Mouse (Mus musculus) neural tube, embryonic 14.5 days (tissue): ENCODE results near the gene Fez2. TPM values are rescaled to one million over a fixed set of nuclear protein-coding genes. Genes with fewer than 3 reads are reported as not detected.

Experiments
- ATAC-seq: fragments of 200-750 bp; cut with Nextera tagmentation; 2 replicates; pipeline ENCODE4 v1.8.0; 2017; ENCODE audit warnings: low read depth, mild to moderate bottlenecking, moderate TSS enrichment, moderate library complexity
- H3K27ac ChIP-seq: fragments of 300-500 bp; sonication (generic); 2 replicates; pipeline ENCODE4 v1.5.1; 2014; ENCODE audit warnings: low read depth, mild to moderate bottlenecking, control low read depth, low read length, moderate library complexity, mixed read lengths
- H3K27me3 ChIP-seq: fragments of 300-500 bp; sonication (generic); 2 replicates; pipeline ENCODE4 v1.6.1; 2014; ENCODE audit warnings: low read length; ENCODE audit not compliant: control insufficient read depth, insufficient read depth
- H3K36me3 ChIP-seq: fragments of 300-500 bp; sonication (generic); 2 replicates; pipeline ENCODE4 v1.6.1; 2014; ENCODE audit warnings: low read length, mixed read lengths; ENCODE audit not compliant: control insufficient read depth, insufficient read depth
- H3K4me1 ChIP-seq: fragments of 300-500 bp; sonication (generic); 2 replicates; pipeline ENCODE4 v1.6.1; 2014; ENCODE audit warnings: low read length; ENCODE audit not compliant: control insufficient read depth, insufficient read depth
- H3K4me2 ChIP-seq: fragments of 300-500 bp; sonication (generic); 2 replicates; pipeline ENCODE4 v1.6.1; 2014; ENCODE audit warnings: mild to moderate bottlenecking, low read depth, low read length, control low read depth
- H3K4me3 ChIP-seq: fragments of 300-500 bp; sonication (generic); 2 replicates; pipeline ENCODE4 v1.5.1; 2014; ENCODE audit warnings: low read depth, low read length, control low read depth, mixed read lengths
- H3K9ac ChIP-seq: fragments of 300-500 bp; sonication (generic); replicated peaks from 2 replicates; pipeline ENCODE4 v1.6.1; 2014; ENCODE audit warnings: low read depth, mild to moderate bottlenecking, control low read depth, low read length, mixed read lengths
- H3K9me3 ChIP-seq: fragments of 300-500 bp; sonication (generic); 2 replicates; pipeline ENCODE4 v1.6.1; 2016; ENCODE audit warnings: low read length; ENCODE audit not compliant: control insufficient read depth
- WGBS: fragments of 180-500 bp; shearing (Covaris S2); extraction: QIAGEN DNeasy Blood & Tissue Kit; methylation state at CpG from one replicate; pipeline ENCODE4 v1.1.7; 2014; 5-methylcytosine and 5-hydroxymethylcytosine counted together
- polyA plus RNA-seq: library from polyadenylated mRNA; unstranded; fragments of >200 nt; fragmentation: Nextera tagmentation; extraction: Ambion mirVana; gene quantifications from 2 replicates; pipeline ENCODE4 v1.2.1, GENCODE M21; 2014

The Fez2 gene
- polyA plus RNA-seq, 1 experiment from 2014 or later = 64.2 TPM

- H3K9ac ChIP-seq = no peak overlapping the region
- no peak overlapping the region for H3K4me3 ChIP-seq
- H3K9me3 ChIP-seq = no peaks in the 10 kb centered on the region
- H3K36me3 ChIP-seq = no peaks in the 10 kb centered on the region
- no peak for ATAC-seq
- H3K27me3 ChIP-seq = no peaks in the 10 kb centered on the region
- H3K4me2 ChIP-seq = no peak overlapping the region
- 86% methylated on average over 6 of the region's 6 CpGs for WGBS
- H3K4me1 ChIP-seq = no peaks in the 10 kb centered on the region
- no peak overlapping the region for H3K27ac ChIP-seq
Observed at GRCm38 (mm10) chr17:78402174-78402573, 15.8 kb downstream of the Fez2 start.

- no peaks in the 10 kb centered on the region for H3K9me3 ChIP-seq
- no peak overlapping the region for H3K4me3 ChIP-seq
- no peaks in the 10 kb centered on the region for H3K27me3 ChIP-seq
- no peak overlapping the region for H3K9ac ChIP-seq
- ATAC-seq = no peak
- no peaks in the 10 kb centered on the region for H3K4me1 ChIP-seq
- no peak overlapping the region for H3K27ac ChIP-seq
- no peak overlapping the region for H3K4me2 ChIP-seq
- 42% methylated on average over 4 of the region's 4 CpGs for WGBS
- H3K36me3 ChIP-seq = no peaks in the 10 kb centered on the region
Observed at GRCm38 (mm10) chr17:78401713-78402112, 16.2 kb downstream of the Fez2 start.

GRCm38 (mm10) chr17:78401311-78401710 is 16.6 kb downstream of the Fez2 start:
- Histone ChIP-seq H3K9ac (no peak overlapping the region), H3K36me3 (no peaks in the 10 kb centered on the region), H3K4me2 (no peak overlapping the region), H3K4me1 (no peaks in the 10 kb centered on the region), H3K9me3 (no peaks in the 10 kb centered on the region), H3K27me3 (no peaks in the 10 kb centered on the region), H3K27ac (no peak overlapping the region), H3K4me3 (no peak overlapping the region)
- 69% methylated on average over 6 of the region's 6 CpGs for WGBS
- no peak for ATAC-seq

GRCm38 (mm10) chr17:78400130-78400840 is 17.7 kb downstream of the Fez2 start:
- H3K36me3 ChIP-seq = no peaks in the 10 kb centered on the region
- H3K4me3 ChIP-seq = no peak overlapping the region
- WGBS = 80% methylated on average over 12 of the region's 12 CpGs
- no peak for ATAC-seq
- no peak overlapping the region for H3K9ac ChIP-seq
- H3K27ac ChIP-seq = no peak overlapping the region
- H3K27me3 ChIP-seq = no peaks in the 10 kb centered on the region
- H3K4me2 ChIP-seq = no peak overlapping the region
- no peaks in the 10 kb centered on the region for H3K4me1 ChIP-seq
- H3K9me3 ChIP-seq = no peaks in the 10 kb centered on the region

- Histone ChIP-seq H3K27me3 (no peaks in the 10 kb centered on the region), H3K4me2 (no peak overlapping the region), H3K9ac (no peak overlapping the region), H3K4me3 (no peak overlapping the region), H3K36me3 (no peaks in the 10 kb centered on the region), H3K4me1 (no peaks in the 10 kb centered on the region), H3K27ac (no peak overlapping the region), H3K9me3 (no peaks in the 10 kb centered on the region)
- no peak for ATAC-seq
- WGBS = 83% methylated on average over 9 of the region's 9 CpGs
Observed at GRCm38 (mm10) chr17:78392401-78393087, 25.4 kb downstream of the Fez2 start.

GRCm38 (mm10) chr17:78389573-78389972 is 28.4 kb downstream of the Fez2 start:
- Histone ChIP-seq H3K9me3 (no peaks in the 10 kb centered on the region), H3K27ac (no peak overlapping the region), H3K4me3 (no peak overlapping the region), H3K4me2 (no peak overlapping the region), H3K9ac (no peak overlapping the region), H3K36me3 (no peaks in the 10 kb centered on the region), H3K4me1 (no peaks in the 10 kb centered on the region), H3K27me3 (no peaks in the 10 kb centered on the region)
- WGBS = 88% methylated on average over 5 of the region's 5 CpGs
- ATAC-seq = no peak

GRCm38 (mm10) chr17:78388101-78388847 is 29.7 kb downstream of the Fez2 start:
- Histone ChIP-seq H3K4me2 (no peak overlapping the region), H3K27me3 (no peaks in the 10 kb centered on the region), H3K27ac (no peak overlapping the region), H3K9ac (no peak overlapping the region), H3K36me3 (no peaks in the 10 kb centered on the region), H3K9me3 (no peaks in the 10 kb centered on the region), H3K4me1 (no peaks in the 10 kb centered on the region), H3K4me3 (no peak overlapping the region)
- no peak for ATAC-seq
- WGBS = 81% methylated on average over 9 of the region's 9 CpGs

- no peaks in the 10 kb centered on the region for H3K4me1 ChIP-seq
- H3K4me3 ChIP-seq = no peak overlapping the region
- no peak overlapping the region for H3K27ac ChIP-seq
- H3K9me3 ChIP-seq = no peaks in the 10 kb centered on the region
- H3K36me3 ChIP-seq = no peaks in the 10 kb centered on the region
- H3K9ac ChIP-seq = no peak overlapping the region
- ATAC-seq = no peak
- 88% methylated on average over 9 of the region's 9 CpGs for WGBS
- no peaks in the 10 kb centered on the region for H3K27me3 ChIP-seq
- no peak overlapping the region for H3K4me2 ChIP-seq
Observed at GRCm38 (mm10) chr17:78387665-78388064, 30.3 kb downstream of the Fez2 start.

- 98% methylated on average over 3 of the region's 3 CpGs for WGBS
- Histone ChIP-seq H3K4me1 (no peaks in the 10 kb centered on the region), H3K4me3 (no peak overlapping the region), H3K9me3 (no peaks in the 10 kb centered on the region), H3K36me3 (no peaks in the 10 kb centered on the region), H3K27ac (no peak overlapping the region), H3K27me3 (no peaks in the 10 kb centered on the region), H3K4me2 (no peak overlapping the region), H3K9ac (no peak overlapping the region)
- no peak for ATAC-seq
Observed at GRCm38 (mm10) chr17:78382321-78382720, 35.6 kb downstream of the Fez2 start.
